Mouse (Mus musculus) layer of hippocampus, postnatal 36 days (tissue): ENCODE results near the gene Tmem178b. TPM values are rescaled to one million over a fixed set of nuclear protein-coding genes. Genes with fewer than 3 reads are reported as not detected.
A peak's percentile ranks its signal among the peaks of the same experiment; 100 is the strongest.

Source experiments
- DNase-seq, 2 experiments: peaks; one replicate each; pipeline ENCODE4 v3.0.0; 2022
- total RNA-seq, 2 experiments: library from RNA; stranded (reverse); gene quantifications; 2 replicates each; pipeline ENCODE4 v1.2.3; 2021

The Tmem178b gene
- 100 to 1,000 TPM; 167 to 171 TPM for total RNA-seq

DNA sequence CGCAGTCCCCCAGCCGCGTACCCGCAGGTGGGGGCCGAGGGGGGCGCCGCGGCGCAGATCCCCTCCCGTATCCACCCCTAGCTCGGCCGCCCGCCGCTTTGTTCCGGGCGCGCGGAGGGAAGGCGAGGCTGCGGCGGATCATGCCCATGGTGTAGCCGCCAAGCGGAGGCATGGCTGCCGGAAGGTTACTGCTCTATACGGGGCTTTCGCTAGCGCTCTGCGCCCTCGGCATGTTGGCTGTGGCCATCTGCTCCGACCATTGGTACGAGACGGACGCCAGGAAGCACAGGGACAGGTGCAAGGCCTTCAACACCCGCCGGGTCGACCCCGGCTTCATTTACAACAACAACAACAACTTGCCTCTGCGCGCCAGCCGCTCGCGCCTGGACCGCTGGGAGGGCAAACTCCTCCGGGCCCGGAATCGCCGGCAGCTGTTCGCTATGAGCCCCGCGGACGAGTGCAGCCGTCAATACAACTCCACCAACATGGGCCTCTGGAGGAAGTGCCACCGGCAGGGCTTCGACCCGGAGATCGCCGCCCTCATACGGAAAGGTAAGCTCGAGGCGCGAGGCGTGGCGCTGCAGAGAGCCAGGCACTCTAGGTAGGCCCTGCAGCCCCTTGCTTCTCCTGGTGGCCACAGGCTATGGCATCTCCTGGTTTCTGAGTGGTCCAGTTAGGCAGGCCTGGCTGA is at the start of gene Tmem178b:
Gene Tmem178b, plus strand, starts transcription at position 371 of the 691 bp plus-strand sequence.
- peak; percentile 36 to 46 for DNase-seq

DNA sequence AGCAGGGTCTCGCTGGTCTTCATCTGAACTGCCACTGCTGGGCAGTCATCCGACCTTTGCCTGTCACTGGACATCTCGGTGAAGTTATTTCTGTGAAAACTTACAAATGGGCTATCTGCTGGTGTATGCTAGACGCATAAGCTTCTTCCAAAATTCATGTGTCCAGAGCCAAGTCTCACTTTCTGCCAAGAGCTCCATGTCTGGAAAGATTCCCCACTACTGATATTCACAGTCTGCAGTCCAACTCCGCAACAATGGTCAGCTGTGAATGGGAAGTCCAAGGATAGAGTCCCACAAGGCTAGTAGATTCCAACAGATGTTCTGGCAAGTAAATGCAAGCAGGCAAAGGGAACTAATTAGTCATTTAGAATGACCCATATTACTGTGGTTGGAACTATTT is 44.3 kb upstream of the Tmem178b start:
- no peak for DNase-seq

DNA sequence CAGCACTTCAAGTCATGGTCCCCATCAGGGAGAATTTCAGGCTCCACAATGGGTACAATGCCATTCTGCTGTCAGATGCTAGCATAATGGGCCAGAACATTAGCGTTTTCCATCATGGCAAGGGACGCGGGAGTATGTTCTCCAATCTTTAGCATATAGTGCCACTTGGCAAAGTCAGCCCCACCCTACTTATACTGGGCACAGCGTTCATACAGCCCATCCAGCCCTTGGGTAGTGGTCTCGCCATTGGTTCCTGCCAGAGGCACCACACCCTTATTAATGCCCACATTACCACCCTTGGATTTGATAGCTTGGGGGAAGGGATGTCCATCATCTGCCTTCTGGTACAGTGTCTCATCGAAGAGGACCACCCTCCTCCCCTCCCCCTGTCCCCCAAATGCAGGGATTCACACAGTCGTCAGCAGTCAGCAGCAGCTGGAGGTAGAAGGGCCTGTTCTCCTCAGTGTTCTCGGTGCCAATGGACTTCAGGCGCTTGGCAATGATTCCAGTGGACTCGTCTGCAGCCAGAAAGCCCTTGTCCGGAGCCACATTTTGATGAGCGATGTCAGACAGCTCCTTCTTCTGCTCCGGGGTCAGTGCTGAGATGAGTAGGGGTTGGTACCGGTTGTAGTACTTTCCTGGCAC is 29.3 kb upstream of the Tmem178b start:
- DNase-seq, result no peak

DNA sequence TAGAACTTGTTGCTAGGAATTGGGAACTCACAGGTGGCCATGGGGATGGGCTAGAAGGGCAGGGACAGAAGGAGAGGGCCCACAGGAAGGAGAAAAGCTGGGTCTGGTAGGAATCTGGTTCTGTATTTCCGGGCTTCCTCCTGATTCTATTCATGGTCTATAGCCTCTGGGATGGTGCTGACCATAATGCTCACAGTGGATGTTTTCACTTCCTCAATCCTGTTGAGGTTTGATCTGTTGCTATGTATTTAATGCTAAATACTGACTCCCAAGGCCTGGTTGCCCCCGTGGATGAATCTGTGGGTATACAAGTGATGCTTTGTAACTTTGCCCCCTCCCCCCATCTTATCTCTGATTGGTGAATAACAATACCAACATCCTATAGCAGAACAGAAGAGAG is 25.5 kb upstream of the Tmem178b start:
- DNase-seq, result no peak

DNA sequence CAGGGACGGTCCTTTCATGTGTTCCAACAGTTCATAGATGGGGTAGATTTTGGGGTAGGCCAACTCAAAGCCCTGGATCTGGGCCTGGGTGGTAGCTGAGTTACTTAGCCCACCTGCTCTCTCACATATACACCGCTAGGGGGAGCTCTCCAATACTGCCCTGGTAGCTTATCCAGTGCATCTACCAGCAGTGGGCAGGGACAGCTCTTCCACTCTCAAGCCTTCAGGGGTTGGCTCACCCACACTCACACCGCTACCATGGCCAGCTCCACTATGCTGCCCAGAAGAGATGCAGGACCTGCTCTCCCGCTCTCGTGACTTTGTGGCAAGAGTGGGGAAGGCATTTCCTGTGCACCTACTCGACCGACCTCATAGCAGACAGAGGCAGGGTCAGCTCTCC is 24.3 kb upstream of the Tmem178b start:
- no peak for DNase-seq

DNA sequence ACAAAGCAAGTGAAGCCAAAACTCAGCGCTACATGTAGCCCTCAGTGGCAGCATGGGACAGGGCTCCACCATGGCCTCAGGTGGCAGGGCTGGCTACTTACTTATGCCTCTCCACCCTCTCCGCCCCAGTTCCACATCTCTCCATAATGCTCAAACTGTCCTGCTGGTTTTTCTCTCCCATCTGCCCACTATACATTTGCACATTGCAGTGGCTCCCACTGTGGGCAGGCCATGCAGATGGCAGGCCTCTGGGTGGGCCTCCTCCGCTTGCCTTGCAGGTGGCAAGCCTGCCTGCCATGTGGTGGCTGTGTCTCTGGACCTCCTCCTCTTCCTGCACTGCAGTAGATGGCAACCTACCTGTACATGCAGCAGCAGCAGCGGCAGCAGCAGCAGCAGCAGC is 23.4 kb upstream of the Tmem178b start:
- DNase-seq, result no peak

DNA sequence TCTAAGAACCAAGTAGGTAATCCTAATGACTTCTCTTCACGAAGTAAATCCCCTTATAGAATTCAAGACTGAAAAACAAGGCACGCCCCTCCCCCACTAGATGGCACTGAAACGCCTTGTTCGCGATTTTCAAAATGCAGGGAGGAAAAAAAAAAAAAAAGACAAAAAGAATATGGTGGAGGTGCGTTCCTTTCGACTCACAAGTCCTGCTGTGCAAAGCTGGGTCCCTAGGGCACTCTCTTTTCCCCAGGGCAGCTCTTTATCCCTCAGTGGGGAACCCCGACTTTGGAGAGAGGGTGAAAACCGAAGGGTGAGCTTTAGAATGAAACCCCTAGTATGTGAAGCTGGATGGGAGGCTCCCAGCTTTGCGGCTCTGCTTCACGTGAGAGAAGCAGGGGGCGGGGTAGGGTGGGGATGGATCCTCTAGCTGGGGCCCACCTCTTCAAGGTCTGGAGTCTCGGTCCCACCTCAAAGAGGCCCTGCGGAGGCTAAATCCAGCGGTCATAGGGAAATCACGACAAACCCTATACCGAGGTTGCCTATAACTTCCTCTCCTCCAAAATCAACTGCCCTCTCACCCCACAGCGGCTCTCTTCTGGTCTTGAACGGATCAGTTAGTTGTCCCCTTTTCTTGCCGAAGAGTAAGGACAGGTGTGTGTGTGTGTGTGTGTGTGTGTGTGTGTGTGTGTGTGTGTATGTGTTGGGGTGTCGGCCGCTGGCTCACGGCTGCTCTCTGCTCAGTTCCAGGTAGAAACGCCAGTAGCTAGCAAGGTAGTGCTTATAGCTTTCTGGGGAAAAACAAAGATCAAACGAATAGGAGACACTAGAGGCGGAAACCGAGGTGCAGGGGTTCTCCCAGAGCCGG is 2.6 kb upstream of the Tmem178b start:
- peak; percentile 63 to 71 for DNase-seq

DNA sequence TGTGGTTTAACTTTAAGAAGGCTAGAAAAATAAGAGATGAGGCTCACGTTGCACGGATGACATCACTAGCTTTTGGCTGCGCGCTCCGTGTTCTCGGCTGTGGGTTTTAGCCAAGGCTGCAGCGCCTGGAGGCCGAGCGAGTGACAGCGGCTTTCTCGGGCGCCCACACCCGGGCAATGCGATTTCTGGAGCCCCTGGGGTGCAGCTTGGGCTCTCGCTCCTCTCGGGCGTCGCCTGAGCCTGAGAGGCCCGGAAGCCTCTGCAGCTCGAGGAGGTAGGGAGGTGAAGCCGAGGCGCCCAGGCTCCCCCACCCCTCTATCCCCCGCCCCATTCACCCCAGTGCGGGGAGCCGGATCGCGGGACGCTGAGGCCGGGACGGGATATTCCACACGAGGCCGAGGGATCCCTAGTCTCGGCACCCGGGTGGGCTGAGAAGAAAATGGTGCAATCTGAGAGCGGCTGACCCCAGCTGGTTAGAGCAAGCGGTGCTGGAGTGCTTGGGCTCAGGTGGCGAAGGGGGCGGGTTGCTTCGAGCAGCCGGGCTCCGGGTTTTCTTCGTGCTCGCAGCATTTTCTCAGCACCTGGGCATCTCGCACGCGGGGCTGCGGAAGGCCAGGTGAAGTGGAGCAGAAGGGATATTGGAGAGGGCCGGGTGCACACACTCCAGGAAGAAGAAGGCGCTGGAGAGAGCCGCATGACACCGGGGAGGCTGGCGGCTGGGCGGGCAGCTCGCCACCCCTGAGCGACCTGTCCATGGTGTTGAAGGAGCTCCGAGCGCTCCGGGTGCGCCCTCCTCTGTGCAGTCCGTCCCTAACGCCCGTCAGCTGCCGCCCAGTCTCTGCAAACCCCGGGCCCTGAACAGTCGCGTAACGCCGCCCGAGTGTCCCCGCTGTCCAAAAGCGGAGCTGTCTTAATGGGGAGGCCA is 1.4 kb upstream of the Tmem178b start:
- DNase-seq, result peak; percentile 84 to 87

DNA sequence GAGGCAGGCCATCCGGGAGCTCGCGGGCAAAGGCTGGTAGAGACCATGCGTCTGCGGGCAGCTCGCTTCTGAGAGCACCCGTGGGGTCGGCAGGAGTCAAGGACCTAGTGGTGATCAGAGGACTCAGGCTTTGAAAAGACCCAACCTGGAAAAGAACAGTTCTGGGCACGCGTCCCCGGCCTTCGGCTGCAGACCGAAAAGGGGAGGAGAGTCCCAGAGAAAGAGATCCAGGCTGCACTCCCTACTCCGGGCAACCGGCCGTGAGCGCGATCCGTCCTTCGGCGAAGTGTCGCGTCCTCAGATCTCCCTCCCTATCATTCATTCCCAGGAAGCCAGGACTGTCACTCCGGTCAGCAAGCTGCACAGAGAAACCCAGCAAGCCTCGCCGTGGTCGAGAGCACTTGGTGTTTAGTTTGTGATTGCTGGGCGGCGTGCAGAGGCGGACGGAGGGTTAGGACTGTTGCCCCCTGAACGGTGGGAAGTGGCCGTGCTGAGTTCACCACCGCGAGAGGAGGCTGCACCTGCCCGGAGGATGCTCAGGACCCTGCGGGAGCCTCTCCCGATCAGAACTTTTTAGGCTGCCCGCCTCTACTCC is 668 bp upstream of the Tmem178b start:
- peak; percentile 45 to 57 for DNase-seq

DNA sequence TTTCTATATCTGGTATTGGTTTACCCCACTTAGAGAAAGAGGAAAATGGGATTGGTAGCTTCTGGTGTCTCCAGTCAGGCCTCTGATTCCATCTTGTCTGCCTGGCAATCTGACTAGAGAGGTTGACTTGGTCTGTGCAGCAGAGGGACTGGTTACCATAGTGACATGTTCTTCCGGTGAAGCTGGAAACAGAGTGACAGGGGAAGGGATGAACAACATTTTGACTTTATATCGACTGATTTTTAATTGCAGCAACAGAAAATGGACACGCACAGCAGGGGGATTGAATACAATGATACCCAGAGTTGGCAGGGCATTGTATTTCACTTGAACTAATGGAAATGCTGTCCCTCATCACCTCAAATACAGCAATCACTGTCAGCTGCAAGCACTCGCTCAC is 2.1 kb downstream of the Tmem178b start:
- DNase-seq, result no peak

DNA sequence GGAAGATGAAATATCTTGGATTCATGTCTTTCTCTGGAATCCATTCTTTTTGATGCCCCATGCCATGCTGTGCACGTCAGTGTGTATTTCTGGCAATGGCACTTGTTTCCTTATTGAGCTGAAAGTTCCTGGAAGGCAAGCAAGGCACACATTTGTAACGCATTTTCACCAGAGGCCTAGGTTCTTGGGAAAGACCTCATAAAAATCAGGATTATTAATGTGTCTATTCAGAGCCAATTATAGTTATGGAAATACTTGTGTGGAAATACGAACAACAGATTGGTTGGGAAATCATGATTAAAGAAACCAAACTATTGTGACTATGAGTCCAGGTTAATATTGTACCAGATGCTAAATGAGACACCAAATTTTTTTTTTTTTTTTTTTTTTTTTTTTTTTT is 3.4 kb downstream of the Tmem178b start:
- DNase-seq, result no peak

DNA sequence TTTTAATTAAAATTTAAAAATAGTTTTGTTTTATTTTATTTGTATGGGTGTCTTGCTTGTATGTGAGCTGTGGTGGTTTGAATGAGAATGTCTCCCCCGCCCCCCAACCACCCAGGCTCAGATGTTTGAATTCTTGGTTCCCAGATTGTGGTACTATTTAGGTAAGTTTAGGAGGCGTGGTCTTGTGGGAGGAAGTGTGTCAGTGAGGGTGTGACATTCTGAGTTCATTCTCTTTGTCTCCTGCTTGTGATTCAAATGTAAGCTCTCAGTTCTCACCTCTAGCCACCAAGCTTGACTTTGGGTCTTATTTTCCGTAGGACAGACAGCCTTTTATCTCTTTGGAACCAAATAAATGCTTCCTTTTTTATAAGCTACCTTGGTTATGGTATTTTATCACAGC is 17.7 kb downstream of the Tmem178b start:
- DNase-seq, result no peak

DNA sequence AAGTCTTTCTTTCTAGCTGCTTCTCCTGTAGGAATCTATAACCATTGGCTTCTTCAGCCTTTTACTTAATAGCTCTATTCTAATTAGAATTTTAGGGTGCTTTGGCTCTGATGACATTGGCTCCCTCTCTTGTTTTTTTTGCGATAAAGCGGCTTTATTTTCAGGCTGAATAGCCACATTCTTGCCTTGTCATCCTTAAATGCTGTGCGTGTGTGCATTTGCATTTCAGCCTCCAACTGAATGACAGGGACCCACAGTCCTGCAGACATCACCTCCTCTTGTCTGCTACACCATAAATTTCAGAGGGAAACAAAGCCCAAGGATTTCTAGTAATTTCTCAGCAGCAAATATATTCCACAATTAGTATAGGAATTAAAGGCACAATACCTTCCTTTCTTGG is 23.4 kb downstream of the Tmem178b start:
- no peak for DNase-seq

DNA sequence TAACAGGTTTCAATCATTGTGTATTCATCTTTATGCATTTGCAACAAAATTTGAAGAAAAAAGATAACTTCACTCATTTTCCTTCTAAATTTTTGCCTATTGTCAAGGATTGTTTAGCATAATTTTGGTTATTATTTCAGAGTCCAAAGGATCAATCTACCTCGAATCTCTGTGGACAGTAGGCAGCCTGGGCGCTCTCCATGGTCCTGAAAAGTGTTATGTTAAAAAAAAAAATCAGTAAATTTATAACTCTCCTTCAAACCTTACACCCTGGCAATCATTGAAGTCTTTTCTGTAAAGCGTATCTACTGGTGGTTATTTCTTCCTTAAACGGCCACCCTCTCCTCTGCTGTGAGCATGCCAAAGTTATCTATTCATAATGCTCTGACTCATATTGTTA is 26.2 kb downstream of the Tmem178b start:
- DNase-seq, result no peak

DNA sequence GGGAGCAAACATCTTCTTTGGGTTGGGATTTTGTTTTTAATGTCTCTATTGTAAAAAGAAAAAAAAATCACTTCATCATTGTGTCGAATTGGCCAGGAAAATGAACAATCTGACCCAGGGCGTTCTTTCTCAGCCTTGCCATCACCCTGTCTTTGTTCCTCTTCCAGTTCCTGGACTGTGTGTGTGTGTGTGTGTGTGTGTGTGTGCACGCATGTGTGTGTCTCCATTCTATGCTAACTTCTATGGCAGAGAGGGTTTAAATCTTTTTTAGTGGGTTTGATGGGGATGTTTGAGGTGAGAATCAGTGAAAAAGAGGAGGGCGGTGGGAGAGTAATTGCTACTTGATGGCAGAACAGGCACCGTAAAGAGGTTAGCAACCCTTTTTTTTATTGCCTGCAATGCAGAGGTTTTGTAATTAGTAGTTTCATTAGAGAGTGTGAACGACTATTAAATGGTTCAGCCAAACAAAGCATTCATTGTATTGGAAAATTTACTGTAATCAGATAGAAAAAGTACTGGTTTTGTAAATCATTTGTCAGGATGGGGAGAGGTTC is 30.2 kb downstream of the Tmem178b start:
- DNase-seq, result no peak

DNA sequence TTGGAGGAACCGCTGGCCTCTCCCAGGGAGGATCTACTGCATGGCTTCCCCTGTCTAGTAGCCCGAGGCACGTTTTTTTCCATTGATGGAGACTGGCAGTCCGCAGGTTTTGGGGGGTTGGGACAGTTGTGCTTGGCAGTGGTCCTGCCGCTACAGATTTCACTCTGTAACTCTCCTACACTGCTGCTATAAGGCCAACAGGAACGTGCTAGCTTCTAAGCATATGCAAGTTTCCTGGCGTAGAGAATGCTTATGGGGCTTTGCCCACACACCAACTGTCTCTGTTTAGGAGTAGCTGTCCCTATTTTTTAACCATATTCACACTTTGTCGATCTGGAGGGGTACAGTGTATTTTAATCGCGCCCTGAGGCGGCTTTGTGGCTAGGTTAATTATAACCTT is 30.8 kb downstream of the Tmem178b start:
- peak; percentile 68 for DNase-seq

DNA sequence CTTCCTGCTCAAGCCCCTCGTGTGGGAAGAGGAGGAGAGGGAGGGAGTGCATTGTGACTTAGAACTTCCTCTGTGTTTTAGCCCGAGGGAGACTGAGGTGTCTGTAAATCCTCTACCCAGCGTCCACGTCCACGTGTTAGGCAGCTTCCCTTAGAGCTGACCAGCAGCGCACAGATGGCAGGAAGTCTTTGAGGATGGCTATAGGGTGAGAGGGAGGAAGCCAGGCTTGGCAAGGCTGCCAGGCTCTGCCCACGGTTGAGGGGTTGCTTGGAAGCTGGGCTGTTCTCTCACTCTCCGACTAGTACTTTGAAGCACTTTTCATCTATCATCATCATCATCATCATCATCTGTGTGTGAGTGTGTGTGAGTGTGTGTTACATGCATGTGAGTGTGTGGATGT is 41.9 kb downstream of the Tmem178b start:
- DNase-seq, result no peak

DNA sequence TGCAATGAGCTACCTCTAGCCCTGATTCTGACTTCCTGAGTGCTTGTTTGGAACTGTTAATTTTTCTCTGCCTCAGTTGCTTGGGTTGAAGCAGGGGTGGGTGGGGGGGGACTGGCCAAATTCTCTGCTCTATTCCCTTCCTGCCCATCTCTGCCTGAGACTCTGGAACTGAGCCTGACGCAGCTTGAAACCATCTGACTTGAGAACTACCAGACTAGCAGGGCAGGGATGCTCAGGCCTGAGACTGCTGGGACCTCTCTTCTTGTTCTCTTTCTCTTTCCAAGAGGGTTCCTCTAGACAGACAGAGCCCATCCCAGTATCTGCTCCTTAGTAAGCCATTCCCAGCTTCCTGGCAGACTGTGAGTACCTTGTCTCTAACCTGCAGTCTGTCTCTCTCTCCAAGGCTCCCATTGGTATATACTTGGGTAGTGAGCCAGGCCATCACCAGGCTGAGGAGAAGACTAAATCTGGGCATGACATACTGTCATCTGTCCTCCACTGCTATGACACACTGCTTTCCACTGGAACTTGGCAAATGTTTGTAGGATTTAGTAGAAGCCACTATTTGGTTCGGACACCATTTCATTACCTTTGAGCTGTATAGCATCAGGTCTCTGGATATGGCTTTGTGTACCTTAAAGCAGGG is 42.7 kb downstream of the Tmem178b start:
- no peak for DNase-seq

DNA sequence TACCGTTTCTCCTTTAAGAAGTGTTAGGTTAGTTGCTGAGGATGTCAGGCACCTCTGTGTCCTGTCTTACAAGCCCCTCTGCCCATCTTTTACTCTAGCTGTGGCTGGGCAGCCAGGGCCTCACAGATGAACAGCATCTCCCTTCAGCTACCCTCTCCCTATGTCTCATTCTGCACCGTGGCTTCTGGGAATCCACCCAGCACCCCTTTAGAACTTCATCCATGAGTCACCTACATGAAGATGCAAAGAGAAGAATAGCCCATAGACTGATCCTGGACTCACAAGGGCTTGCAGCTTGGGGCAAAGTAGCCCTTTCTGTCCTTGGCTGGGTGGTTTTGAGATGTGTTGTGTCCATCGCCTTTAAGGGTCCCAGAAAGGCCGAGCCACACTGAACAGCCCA is 43.4 kb downstream of the Tmem178b start:
- DNase-seq, result no peak

DNA sequence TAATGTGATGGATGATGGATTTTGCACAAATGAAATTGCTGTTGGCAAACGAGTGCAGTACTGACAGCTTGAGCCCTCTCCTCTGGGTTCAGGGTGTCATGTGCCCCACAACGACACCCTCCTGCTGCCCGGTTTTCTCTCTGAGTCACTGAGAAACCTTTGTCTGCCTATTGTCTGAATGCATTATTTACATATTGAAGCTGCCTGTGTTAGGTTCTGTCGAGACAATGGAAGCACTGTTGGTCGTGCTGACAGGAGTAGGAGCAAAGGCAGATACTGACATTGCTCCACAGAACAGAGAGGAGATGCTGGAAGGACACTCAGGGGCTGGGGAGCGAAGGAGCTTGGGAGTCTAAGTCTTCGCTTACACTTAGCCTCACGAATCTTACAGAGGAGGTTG is 44.2 kb downstream of the Tmem178b start:
- DNase-seq, result no peak

DNA sequence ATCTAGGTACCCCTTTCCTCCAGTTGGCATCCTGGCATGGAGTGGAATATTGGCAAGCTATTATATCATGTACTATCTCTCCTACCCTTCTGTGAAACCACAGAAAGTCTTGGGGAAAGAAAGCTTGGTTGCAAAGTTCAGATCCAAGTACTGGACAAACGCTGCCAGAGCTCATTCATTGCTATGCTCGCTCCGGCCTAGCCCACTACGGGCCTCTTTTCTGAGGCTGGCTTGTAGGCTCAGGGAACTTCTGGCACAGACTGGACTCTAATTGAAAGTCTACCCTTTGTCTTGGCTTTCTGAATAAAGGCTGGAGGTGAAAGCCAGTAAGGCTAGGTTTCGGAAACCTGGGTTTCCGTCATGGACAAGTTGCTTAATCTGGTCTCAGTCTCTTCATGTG is 44.7 kb downstream of the Tmem178b start:
- no peak for DNase-seq
